ENCODE assay signal across 21 mouse cellular contexts in the genomic region with DNA sequence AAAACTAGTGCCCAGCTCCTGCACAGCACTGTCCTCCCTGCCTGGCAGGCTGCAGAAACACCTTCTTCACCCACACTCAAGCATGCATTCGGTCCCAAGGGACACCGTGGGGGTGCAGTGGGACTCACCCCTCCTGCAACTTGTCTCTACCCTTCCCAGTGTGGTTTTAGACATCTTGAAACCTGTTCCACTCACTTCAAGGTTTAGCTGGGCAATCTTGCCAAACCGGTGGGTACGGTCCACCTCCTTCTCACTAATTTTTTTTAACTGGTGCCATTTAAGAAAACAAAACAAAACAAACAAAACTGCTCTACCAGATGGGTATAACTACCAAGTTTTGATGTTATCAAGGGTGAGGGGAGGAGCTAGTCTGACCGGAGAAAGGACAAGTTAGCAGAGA.
DNase-seq lines count a peak whose midpoint lies in the region; ATAC-seq and TF ChIP-seq lines count a peak whose summit lies in the region.
"Had no signal": no experiment of that assay in that cellular context is flagged by ENCODE, and none has a peak within 500 bp of the region (broad histone marks: within the 10 kb centered on the region; RNA-seq: fewer than 3 reads in every experiment).

No protein-coding gene starts in this region.

- no peak for ATAC-seq in megakaryocyte, adult 5-6 weeks (ENCODE audit: poor library complexity, severe bottlenecking)
- no peak for ATAC-seq in stomach, postnatal 0 days (ENCODE audit: low FRiP score, low TSS enrichment)
- ATAC-seq: activated CD4-positive, CD25-positive, alpha-beta regulatory T cell, adult 4 months; forebrain, embryonic 13.5 days; forebrain, embryonic 15.5 days; forebrain, postnatal 0 days; Patski had no signal

- DNase-seq in urinary bladder, postnatal 14 days (ENCODE audit: low spot score), result peak; percentile 79
- DNase-seq in urinary bladder, adult 2 months (ENCODE audit: low spot score), result no peak
- no peak for DNase-seq in stomach, postnatal 0 days (ENCODE audit: low spot score)
- peak; percentile 67 for DNase-seq in urinary bladder, postnatal 36 days (ENCODE audit: low spot score in 2 of 2)
- no peak for DNase-seq in MN1 (ENCODE audit: low spot score)
- DNase-seq: adrenal gland, adult 8-10 months; adrenal gland, postnatal 14 days; adrenal gland, postnatal 36 days; cerebellum, adult 11-12 months; cerebellum, adult 2 months; cerebellum, adult 9-10 months; cerebellum, postnatal 10 days; cerebellum, postnatal 25 days; forebrain, postnatal 0 days had no signal

- TF ChIP-seq EP300 in stomach, postnatal 0 days (optimal IDR thresholded peaks at IDR 0.05), result peak; percentile 56

- no peaks in the 10 kb centered on the region for H3K4me1 ChIP-seq in megakaryocyte, embryonic 14.5 days
- no peaks in the 10 kb centered on the region for H3K4me1 ChIP-seq in stomach, postnatal 0 days (replicated peaks; ENCODE audit: control insufficient read depth, insufficient read depth)

- H3K9ac ChIP-seq in stomach, postnatal 0 days (ENCODE audit: low read length), result no peak overlapping the region
- H3K9ac ChIP-seq: embryonic facial prominence, embryonic 13.5 days; forebrain, embryonic 13.5 days; forebrain, embryonic 15.5 days; forebrain, postnatal 0 days had no signal

- WGBS in stomach, postnatal 0 days, result 59% methylated on average over 5 of the region's 5 CpGs

- H3K9me3 ChIP-seq in megakaryocyte, embryonic 14.5 days, result peaks cover 57% of the 10 kb centered on the region
- no peaks in the 10 kb centered on the region for H3K9me3 ChIP-seq in stomach, postnatal 0 days (ENCODE audit: control insufficient read depth, low read length)
- H3K9me3 ChIP-seq: embryonic facial prominence, embryonic 13.5 days; forebrain, embryonic 13.5 days; forebrain, embryonic 15.5 days had no signal

- H3K27ac ChIP-seq in stomach, postnatal 0 days (replicated peaks), result no peak overlapping the region
- H3K27ac ChIP-seq: embryonic facial prominence, embryonic 13.5 days; forebrain, embryonic 13.5 days; forebrain, embryonic 15.5 days had no signal

- no peak overlapping the region for H3K4me2 ChIP-seq in stomach, postnatal 0 days (replicated peaks; ENCODE audit: low read depth)
- H3K4me2 ChIP-seq: embryonic facial prominence, embryonic 13.5 days; forebrain, embryonic 13.5 days; forebrain, embryonic 15.5 days had no signal

- TF ChIP-seq CTCF in stomach, postnatal 0 days (IDR thresholded peaks at IDR 0.05; ENCODE audit: low read depth), result no peak

- no peaks in the 10 kb centered on the region for H3K27me3 ChIP-seq in megakaryocyte, embryonic 14.5 days (replicated peaks)
- no peaks in the 10 kb centered on the region for H3K27me3 ChIP-seq in stomach, postnatal 0 days (ENCODE audit: control insufficient read depth, insufficient read depth, low read length)
- H3K27me3 ChIP-seq: embryonic facial prominence, embryonic 13.5 days; Patski had no signal

- peak overlapping the region; percentile 23 for H3K4me3 ChIP-seq in megakaryocyte, embryonic 14.5 days (replicated peaks)
- H3K4me3 ChIP-seq in stomach, postnatal 0 days (ENCODE audit: low read depth, low read length), result no peak overlapping the region
- H3K4me3 ChIP-seq: embryonic facial prominence, embryonic 13.5 days; forebrain, embryonic 13.5 days; forebrain, embryonic 15.5 days had no signal

- H3K36me3 ChIP-seq in megakaryocyte, embryonic 14.5 days (replicated peaks; ENCODE audit: low read length), result no peaks in the 10 kb centered on the region
- no peaks in the 10 kb centered on the region for H3K36me3 ChIP-seq in stomach, postnatal 0 days (ENCODE audit: control insufficient read depth, insufficient read depth, low read length)
- H3K36me3 ChIP-seq: embryonic facial prominence, embryonic 13.5 days; forebrain, embryonic 15.5 days had no signal

Comparison
In these comparisons a context has a peak if more than half of its experiments do, and no peak if none do; other contexts are left out.
1. DNase-seq: peak in urinary bladder, postnatal 14 days (single experiment) and urinary bladder, postnatal 36 days (2 of 2); none in urinary bladder, adult 2 months (single experiment), stomach, postnatal 0 days (single experiment) and MN1 (single experiment).